Mouse (Mus musculus) lung, postnatal 0 days (tissue): ENCODE measurements around the gene Wbp1. TPM values are rescaled to one million over a fixed set of nuclear protein-coding genes. Genes with fewer than 3 reads are reported as not detected.
A peak's percentile ranks its signal among the peaks of the same experiment; 100 is the strongest.

Experiments used
- ATAC-seq: fragments of 200-750 bp; cut with Nextera tagmentation; 2 replicates; pipeline ENCODE4 v1.8.0; 2017; ENCODE audit warnings: moderate library complexity
- DNase-seq: peaks from one replicate; pipeline ENCODE4 v3.0.0-alpha.2; 2016; ENCODE audit warnings: low spot score
- H3K27ac ChIP-seq: fragments of 300-500 bp; sonication (generic); 2 replicates; pipeline ENCODE4 v1.5.1; 2014; ENCODE audit warnings: antibody characterized with exemption, mild to moderate bottlenecking, low read length, mixed read lengths
- H3K27me3 ChIP-seq: fragments of 300-500 bp; sonication (generic); replicated peaks from 2 replicates; pipeline ENCODE4 v1.6.1; 2014; ENCODE audit warnings: low read length, mixed read lengths; ENCODE audit not compliant: insufficient read depth
- H3K36me3 ChIP-seq: fragments of 300-500 bp; sonication (generic); 2 replicates; pipeline ENCODE4 v1.6.1; 2014; ENCODE audit warnings: low read length, mixed read lengths; ENCODE audit not compliant: insufficient read depth
- H3K4me1 ChIP-seq: fragments of 300-500 bp; sonication (generic); 2 replicates; pipeline ENCODE4 v1.6.1; 2014; ENCODE audit warnings: antibody characterized with exemption, low read depth, low read length, mixed read lengths; ENCODE audit not compliant: insufficient read depth
- H3K4me2 ChIP-seq: fragments of 300-500 bp; sonication (generic); replicated peaks from 2 replicates; pipeline ENCODE4 v1.6.1; 2014; ENCODE audit warnings: low read depth, mild to moderate bottlenecking, low read length, moderate library complexity, mixed read lengths
- H3K4me3 ChIP-seq: fragments of 300-500 bp; sonication (generic); 2 replicates; pipeline ENCODE4 v1.5.1; 2014; ENCODE audit warnings: low read depth, low read length
- H3K9ac ChIP-seq: fragments of 300-500 bp; sonication (generic); replicated peaks from 2 replicates; pipeline ENCODE4 v1.6.1; 2014; ENCODE audit warnings: low read depth, mild to moderate bottlenecking
- H3K9me3 ChIP-seq: fragments of 300-500 bp; sonication (generic); 2 replicates; pipeline ENCODE4 v1.6.1; 2016; ENCODE audit warnings: low read length, mixed read lengths
- CTCF ChIP-seq: IDR thresholded peaks from 2 replicates; pipeline ENCODE4 v1.5.1; 2016; ENCODE audit warnings: antibody characterized with exemption, mild to moderate bottlenecking
- EP300 ChIP-seq: IDR thresholded peaks from 2 replicates; pipeline ENCODE4 v1.6.1; 2016; ENCODE audit warnings: antibody characterized with exemption, mild to moderate bottlenecking, control low read depth
- WGBS: fragments of 180-500 bp; shearing (Covaris S2); extraction: QIAGEN DNeasy Blood & Tissue Kit; methylation state at CpG from one replicate; pipeline ENCODE4 v1.1.7; 2014; 5-methylcytosine and 5-hydroxymethylcytosine counted together
- polyA plus RNA-seq: library from polyadenylated mRNA; unstranded; fragments of >200 nt; fragmentation: Nextera tagmentation; extraction: Ambion mirVana; gene quantifications from 2 replicates; pipeline ENCODE4 v1.2.1, GENCODE M21; 2015

The Wbp1 gene
- polyA plus RNA-seq, 1 experiment from 2014 or later, result 57.9 TPM

- ATAC-seq (no peak), DNase-seq (no peak)
- Histone ChIP-seq H3K27ac (no peak overlapping the region), H3K4me2 (no peak overlapping the region), H3K36me3 (no peaks in the 10 kb centered on the region), H3K9ac (no peak overlapping the region), H3K4me3 (no peak overlapping the region), H3K9me3 (no peaks in the 10 kb centered on the region), H3K27me3 (no peaks in the 10 kb centered on the region), H3K4me1 (no peaks in the 10 kb centered on the region)
- WGBS, result 40% methylated on average over 6 of the region's 6 CpGs
- TF ChIP-seq CTCF (no peak), EP300 (no peak)
Measured at GRCm38 (mm10) chr6:83095968-83096367, 25.4 kb downstream of the Wbp1 start.

- no peak for TF ChIP-seq CTCF
- no peak for TF ChIP-seq EP300
- H3K9ac ChIP-seq, result no peak overlapping the region
- peaks cover 9% of the 10 kb centered on the region; the same call in 1 of the 2 replicates for H3K27me3 ChIP-seq
- 18% methylated on average over 6 of the region's 6 CpGs for WGBS
- H3K27ac ChIP-seq, result no peak overlapping the region
- ATAC-seq (peak; percentile 67), DNase-seq (no peak)
- no peak overlapping the region for H3K4me3 ChIP-seq
- no peaks in the 10 kb centered on the region for H3K9me3 ChIP-seq
- peaks cover 5% of the 10 kb centered on the region; the same call in 1 of the 2 replicates for H3K4me1 ChIP-seq
- H3K4me2 ChIP-seq, result no peak overlapping the region
- no peaks in the 10 kb centered on the region for H3K36me3 ChIP-seq
Measured at GRCm38 (mm10) chr6:83092416-83093127, 28.8 kb downstream of the Wbp1 start.

- 16% methylated on average over 9 of the region's 9 CpGs for WGBS
- no peak overlapping the region for H3K9ac ChIP-seq
- H3K27me3 ChIP-seq, result peaks cover 28% of the 10 kb centered on the region; the same call in 1 of the 2 replicates
Measured at GRCm38 (mm10) chr6:83087926-83088260, 33.5 kb downstream of the Wbp1 start.

GRCm38 (mm10) chr6:83087205-83087925 lies 34.0 kb downstream of the Wbp1 start:
- peak overlapping the region; percentile 16 for H3K4me3 ChIP-seq
- DNase-seq (no peak), ATAC-seq (no peak; the same call in 1 of the 2 replicates)
- peak overlapping the region; percentile 50 for H3K4me2 ChIP-seq
- H3K9me3 ChIP-seq, result no peaks in the 10 kb centered on the region
- no peak overlapping the region for H3K9ac ChIP-seq
- 2% methylated on average over 47 of the region's 47 CpGs for WGBS
- H3K27ac ChIP-seq, result no peak overlapping the region
- H3K36me3 ChIP-seq, result no peaks in the 10 kb centered on the region
- TF ChIP-seq CTCF (no peak), EP300 (no peak)
- peaks cover 28% of the 10 kb centered on the region; the same call in 1 of the 2 replicates for H3K27me3 ChIP-seq
- peaks cover 5% of the 10 kb centered on the region for H3K4me1 ChIP-seq

More at GRCm38 (mm10) chr6:83087926-83088260, 33.5 kb downstream of the Wbp1 start:
- no peak for TF ChIP-seq EP300
- Histone ChIP-seq H3K9me3 (no peaks in the 10 kb centered on the region), H3K27ac (no peak overlapping the region), H3K4me2 (peak overlapping the region; percentile 50), H3K36me3 (no peaks in the 10 kb centered on the region), H3K4me3 (peak overlapping the region; percentile 16), H3K4me1 (peaks cover 5% of the 10 kb centered on the region)
- DNase-seq (no peak), ATAC-seq (no peak)

GRCm38 (mm10) chr6:83086121-83087035 lies 35.0 kb downstream of the Wbp1 start, which contains the start of gene Lbx2:
TSS of gene Lbx2 (plus strand) at chr6:83086367.
- peaks cover 5% of the 10 kb centered on the region for H3K4me1 ChIP-seq
- H3K27ac ChIP-seq, result no peak within 1 kb of the TSS
- WGBS, result 3% methylated on average over 35 of the region's 42 CpGs
- no peak for ATAC-seq
- H3K4me2 ChIP-seq, result peak within 1 kb of the TSS; percentile 50
- peak within 1 kb of the TSS; percentile 16; the same call in 1 of the 2 replicates for H3K4me3 ChIP-seq
- peaks cover 28% of the 10 kb centered on the region; the same call in 1 of the 2 replicates for H3K27me3 ChIP-seq
- H3K9me3 ChIP-seq, result no peaks in the 10 kb centered on the region
- no peaks in the 10 kb centered on the region for H3K36me3 ChIP-seq
- TF ChIP-seq CTCF (no peak), EP300 (no peak)
- no peak within 1 kb of the TSS for H3K9ac ChIP-seq
- DNase-seq, result no peak

GRCm38 (mm10) chr6:83084477-83084876 lies 36.9 kb downstream of the Wbp1 start:
- no peaks in the 10 kb centered on the region for H3K36me3 ChIP-seq
- 10% methylated on average over 6 of the region's 6 CpGs for WGBS
- no peak for DNase-seq
- TF ChIP-seq CTCF, result no peak
- no peak for TF ChIP-seq EP300
- H3K9me3 ChIP-seq, result no peaks in the 10 kb centered on the region
- no peak for ATAC-seq
- no peak overlapping the region for H3K9ac ChIP-seq
- no peak overlapping the region for H3K27ac ChIP-seq
- no peak overlapping the region for H3K4me2 ChIP-seq
- peaks cover 28% of the 10 kb centered on the region; the same call in 1 of the 2 replicates for H3K27me3 ChIP-seq
- no peak overlapping the region for H3K4me3 ChIP-seq
- peaks cover 5% of the 10 kb centered on the region for H3K4me1 ChIP-seq
